Mouse (Mus musculus): ENCODE results near the gene Ehd1. TPM values are rescaled to one million over a fixed set of nuclear protein-coding genes. Genes with fewer than 3 reads are reported as not detected.
"Not testable (repeated sequence)": the region's sequence is repeated elsewhere in the genome, so short reads cannot be mapped to it uniquely, and the experiment has no call there.

Ehd1 gene
- total RNA-seq, 2 experiments from 2014 or later: 104 to 106 TPM

DNA sequence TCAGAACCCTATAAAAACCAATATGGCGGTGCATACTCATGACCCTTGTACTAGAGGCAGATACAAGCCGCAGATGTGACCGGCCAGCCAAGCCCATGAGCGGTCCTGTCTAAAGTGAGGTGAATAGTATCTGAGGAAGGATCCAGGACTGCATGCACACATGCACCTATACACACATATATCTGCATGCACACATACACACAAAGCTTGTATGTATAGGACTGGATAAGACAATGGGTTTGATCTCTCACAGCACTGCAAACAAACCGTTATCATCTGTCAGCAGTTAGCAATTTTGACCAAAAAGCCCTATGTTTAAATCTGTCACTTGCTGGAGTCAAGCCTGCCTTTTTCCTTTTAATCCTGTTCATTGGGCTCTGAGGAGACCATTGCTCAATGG, 25.6 kb downstream of the Ehd1 start:
- no peak for DNase-seq

GRCm38 (mm10) chr19:6302522-6302921, 26.0 kb downstream of the Ehd1 start:
- DNase-seq: no peak

DNA sequence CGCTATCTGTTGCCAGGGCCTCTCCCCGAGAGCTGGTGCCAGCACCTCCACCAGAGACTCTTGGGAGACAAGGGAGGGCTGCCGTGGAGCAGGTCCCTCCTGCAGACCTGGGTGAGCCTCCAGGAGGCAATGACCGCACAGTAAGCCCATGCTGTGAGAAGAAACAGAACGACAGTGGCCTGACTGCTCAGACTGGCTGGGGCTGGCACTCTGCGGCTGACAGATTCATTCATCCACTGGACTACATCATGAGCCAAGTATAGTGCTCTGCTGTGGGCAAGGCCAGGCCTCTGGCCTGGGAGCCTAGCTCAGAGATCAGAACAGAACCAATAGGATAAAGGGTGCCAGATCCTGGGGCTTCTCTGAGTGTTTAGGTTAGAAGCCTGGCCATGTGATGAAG, 27.3 kb downstream of the Ehd1 start:
- peak; percentile 43 for DNase-seq

DNA sequence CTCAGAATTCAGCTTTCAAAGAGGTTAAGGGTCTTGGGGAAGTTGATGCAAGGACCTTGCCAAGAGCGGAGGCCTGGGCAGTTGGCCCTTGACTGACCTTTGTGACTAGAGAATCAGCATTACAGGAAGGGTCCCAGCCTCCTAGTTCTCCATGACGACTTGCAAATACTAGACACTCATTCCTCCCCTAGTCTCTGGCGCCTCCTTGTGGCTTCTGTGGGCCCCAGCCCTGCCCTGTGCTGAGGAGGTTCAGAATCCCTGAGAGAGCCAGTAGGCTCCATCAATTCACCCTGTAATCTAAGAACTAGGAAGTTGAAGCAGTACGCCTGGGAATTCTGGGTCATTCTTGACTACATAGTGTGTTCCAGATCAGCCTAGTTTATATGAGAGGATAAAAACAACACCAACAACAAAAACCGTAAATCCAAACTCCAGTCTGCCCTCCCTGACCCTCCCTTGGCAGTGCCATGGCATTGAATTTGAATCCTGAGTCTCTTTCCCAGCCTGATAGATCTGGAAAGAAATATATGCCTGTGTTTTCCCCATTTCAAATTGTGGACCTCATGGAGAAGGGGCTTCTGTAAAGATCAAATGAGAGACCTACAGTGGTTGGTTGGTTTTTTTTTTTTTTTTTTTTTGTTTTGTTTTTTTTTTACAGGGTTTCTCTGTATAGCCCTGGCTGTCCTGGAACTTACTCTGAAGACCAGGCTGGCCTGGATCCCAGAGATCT, 28.4 kb downstream of the Ehd1 start:
- peak; percentile 96 for DNase-seq

GRCm38 (mm10) chr19:6305517-6306115, 29.1 kb downstream of the Ehd1 start:
- no peak for DNase-seq

- peak; percentile 90 for DNase-seq
Observed at GRCm38 (mm10) chr19:6306137-6306551, 29.6 kb downstream of the Ehd1 start, which contains the start of gene Cdc42bpg. TSS of gene Cdc42bpg (plus strand) at chr19:6306456.

DNA sequence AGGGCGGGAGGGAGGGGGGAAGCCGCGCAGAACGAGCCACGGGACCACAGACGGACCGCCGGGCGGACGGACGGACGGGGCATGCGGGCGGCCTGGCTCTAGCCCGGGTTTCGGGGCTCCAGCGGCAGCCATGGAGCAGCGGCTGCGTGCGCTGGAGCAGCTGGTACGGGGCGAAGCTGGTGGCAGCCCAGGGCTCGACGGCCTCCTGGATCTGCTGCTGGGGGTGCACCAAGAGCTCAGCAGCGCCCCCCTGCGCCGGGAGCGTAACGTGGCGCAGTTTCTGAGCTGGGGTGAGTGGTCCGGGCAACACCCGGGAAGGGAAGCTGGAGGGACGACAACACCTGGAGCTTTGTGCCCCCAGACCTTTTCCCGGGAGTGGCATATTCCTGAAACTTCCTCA, 30.1 kb downstream of the Ehd1 start:
- DNase-seq: peak; percentile 89

DNA sequence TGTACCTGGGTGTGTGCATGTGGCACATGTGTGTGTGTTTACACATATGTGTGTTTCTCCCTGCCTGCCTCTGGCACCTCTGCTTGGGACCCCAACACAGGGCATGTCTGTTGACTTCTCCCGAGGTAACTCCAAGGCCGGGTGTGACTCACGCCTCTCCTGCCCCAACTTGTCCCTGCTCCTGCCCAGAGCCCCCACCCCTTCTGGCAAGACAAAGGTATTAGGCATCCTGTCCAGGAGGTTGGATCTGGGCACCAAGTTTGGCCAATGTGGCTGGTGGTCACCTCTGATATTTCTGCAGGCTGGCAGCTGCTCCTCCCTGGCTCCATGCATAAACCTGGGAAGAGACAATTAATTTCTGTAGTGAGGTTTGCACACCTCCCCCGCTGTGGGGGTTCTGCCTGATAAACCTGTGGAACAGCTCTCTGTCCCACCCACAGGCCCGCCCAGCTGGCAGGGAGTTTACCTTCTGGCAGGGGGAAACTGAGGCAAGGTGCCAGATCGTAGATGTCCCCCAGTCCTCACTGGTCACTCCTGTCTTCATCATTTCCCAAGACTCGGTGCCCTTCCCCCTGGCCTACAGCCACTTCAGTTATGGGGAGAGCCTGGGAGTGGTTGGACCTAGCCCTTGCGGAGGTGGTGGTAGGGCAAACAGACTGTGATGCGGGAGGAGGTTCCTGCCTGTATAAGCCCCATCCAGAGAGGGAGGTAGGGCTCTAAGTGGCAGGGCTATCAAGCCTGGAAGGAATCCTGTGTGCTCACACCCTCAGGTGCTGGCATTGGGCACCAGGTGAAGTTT, 31.4 kb downstream of the Ehd1 start:
- peak; percentile 50 for DNase-seq

DNA sequence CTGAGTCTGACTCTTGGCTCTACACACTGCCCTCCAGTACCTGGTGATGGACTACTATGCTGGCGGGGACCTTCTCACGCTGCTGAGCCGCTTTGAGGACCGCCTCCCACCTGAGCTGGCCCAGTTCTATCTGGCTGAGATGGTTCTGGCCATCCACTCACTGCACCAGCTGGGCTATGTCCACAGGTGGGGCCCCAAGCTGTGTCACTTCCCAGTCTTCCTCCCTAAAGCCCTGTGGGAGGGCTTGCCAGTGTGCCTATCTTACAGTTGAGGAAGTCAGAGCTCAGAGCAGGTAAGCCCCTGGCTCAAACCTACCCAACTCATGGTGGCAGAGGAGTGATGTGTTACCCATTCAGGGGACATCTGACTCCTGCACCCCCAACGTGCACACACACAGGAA, 33.7 kb downstream of the Ehd1 start:
- DNase-seq: no peak

- DNase-seq: not testable (repeated sequence)
Observed at GRCm38 (mm10) chr19:6311783-6312182, 35.3 kb downstream of the Ehd1 start.

- no peak for DNase-seq
Observed at GRCm38 (mm10) chr19:6313796-6314195, 37.3 kb downstream of the Ehd1 start.

DNA sequence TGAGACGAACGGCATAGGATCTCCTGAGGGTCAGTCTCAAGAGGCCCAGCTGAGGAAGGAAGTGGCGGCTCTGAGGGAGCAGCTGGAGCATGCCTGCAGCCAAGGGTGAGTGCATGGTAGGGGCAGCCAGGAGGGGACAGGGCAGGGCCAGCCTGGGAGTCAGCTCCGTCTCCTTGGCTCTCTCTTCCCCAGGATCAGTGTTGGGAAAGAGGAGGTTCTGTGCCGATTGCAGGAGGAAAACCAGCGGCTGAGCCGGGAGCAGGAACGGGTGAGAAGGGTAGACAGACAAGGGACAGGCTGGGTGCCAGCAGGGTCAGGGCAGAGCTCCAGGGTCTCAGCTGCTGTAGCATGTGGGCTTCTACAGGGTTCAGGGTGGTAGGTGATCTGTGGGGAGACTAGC, 38.0 kb downstream of the Ehd1 start:
- DNase-seq: no peak

GRCm38 (mm10) chr19:6315573-6315972, 39.0 kb downstream of the Ehd1 start:
- no peak for DNase-seq

- DNase-seq: no peak
Observed at GRCm38 (mm10) chr19:6318145-6318544, 41.6 kb downstream of the Ehd1 start.

DNA sequence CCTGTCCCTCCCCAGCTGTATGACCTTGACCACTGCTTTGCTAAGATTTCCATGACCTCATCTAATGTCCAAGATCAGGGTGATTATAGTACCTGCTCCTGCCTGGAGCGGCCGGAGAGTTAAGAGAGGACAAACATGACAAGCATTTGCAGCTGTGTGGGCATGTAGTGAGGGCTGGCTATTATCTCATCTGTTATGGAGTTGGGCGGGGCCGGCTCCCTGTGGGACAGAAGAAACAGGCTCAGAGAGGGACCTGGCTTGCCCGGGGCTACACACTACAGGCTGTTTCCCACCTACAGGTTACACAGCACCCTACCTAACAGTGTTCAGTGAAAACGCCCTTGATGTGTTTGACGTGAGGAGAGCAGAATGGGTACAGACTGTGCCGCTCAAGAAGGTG, 44.8 kb downstream of the Ehd1 start:
- no peak for DNase-seq

DNA sequence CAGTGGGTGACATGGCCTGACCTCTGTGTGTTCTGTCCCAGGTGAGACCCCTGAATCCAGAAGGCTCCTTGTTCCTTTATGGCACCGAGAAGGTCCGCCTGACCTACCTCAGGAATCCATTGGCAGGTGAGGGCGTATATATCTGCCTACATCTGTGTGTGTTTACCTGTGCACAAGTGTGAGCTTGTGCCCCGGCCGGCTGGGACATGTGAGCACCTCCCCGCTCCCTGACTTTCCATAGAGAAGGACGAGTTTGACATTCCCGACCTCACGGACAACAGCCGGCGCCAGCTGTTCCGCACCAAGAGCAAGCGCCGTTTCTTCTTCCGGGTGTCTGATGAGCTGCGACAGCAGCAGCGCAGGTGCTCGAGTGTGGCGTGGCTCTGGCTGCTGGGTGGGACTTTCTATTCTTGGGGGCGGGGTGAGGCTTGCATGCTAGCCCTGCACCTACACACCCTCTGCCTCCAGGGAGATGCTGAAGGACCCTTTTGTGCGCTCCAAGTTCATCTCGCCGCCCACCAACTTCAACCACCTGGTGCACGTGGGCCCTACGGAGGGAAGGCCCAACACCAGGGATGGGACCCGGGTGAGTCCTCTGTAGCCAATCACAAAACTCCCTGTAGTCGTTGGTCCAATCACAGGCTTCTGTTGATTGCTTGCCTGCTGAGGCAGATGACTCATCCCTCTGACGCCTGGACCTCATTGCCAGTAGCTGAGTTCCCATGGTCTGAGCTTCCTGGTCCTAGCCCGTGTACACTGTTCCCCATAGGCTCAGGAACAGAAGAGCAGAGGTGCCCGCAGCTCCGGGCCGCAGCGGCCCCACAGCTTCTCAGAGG, 45.5 kb downstream of the Ehd1 start:
- no peak for DNase-seq

- peak; percentile 52 for DNase-seq
Observed at GRCm38 (mm10) chr19:6324751-6325150, 48.2 kb downstream of the Ehd1 start.

DNA sequence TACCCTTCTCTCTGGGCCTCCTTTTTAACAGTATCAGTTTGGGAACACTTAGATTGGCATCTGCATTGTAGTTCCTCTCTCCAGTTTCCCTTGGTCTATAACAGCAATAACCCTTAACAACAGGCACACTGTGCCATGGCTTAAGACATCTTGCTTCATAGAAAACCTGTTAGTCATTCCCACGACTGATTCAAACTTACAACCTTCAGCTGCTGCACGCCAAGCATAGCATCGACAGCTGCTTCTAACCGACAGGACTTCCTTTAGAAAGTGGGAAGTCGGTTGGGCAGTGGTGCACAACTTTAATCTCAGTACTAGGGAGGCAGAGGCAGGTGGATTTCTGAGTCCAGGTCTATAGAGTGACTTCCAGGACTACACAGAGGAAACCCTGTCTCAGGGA, 54.7 kb downstream of the Ehd1 start:
- DNase-seq: no peak

DNA sequence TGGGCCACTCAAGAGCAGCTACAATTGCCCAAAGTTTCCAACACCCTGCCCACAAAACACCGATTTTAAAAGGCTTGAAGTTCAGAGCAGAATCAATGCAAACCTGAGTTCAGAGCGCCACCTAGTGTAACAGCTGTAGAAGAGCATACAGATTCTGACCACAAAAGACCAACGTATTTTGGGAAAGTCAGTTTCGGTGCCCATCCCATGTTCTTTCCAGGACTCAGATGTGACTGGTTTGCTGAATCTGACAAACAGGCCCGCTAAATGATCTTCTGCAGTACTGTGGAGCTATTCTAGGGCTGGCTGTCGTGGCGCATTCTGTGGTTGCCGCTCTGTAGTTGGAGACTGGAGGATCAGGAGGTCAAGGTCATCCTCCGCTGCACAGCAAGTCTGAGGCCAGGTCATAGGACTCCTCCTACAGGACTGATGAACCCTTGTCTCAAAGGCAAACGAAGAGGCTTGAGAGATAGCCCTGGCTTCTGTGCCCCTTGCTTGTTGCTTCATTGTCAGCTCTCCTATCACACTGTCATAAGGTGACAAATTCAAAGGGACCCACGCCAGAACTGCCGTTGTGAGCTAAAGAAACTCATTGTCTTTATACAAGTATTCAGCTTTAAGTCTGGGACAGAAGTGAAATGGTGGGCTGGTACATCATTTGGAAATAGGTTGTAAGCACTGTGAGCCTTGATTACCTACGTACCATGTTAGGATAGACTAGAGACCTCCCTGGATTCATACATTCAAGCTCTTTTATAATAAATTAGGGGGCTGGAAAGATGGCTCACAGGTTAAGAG, 55.4 kb downstream of the Ehd1 start:
- peak; percentile 76 for DNase-seq

GRCm38 (mm10) chr19:6333761-6334595, 57.5 kb downstream of the Ehd1 start:
- DNase-seq: no peak
